Mouse (Mus musculus): ENCODE data around the gene Atxn1. TPM values are rescaled to one million over a fixed set of nuclear protein-coding genes. Genes with fewer than 3 reads are reported as not detected.
A peak's percentile ranks its signal among the peaks of the same experiment; 100 is the strongest.

Gene Atxn1
- polyA plus RNA-seq, 1 experiment = 16.7 TPM

GRCm38 (mm10) chr13:45876939-45877338 lies 87.9 kb downstream of the Atxn1 start:
- DNase-seq = no peak
- no peaks in the 10 kb centered on the region; the same call in 1 of the 2 replicates for H3K4me1 ChIP-seq (ENCODE audit: control insufficient read depth, insufficient read depth, low read length)
- TF ChIP-seq CTCF (IDR thresholded peaks at IDR 0.05; ENCODE audit: insufficient read depth, low read length) (no peak), POLR2A (IDR thresholded peaks at IDR 0.05; ENCODE audit: borderline replicate concordance, extremely low read depth, low read depth, low read length) (no peak)
- WGBS = 75% methylated on average over 5 of the region's 5 CpGs
- H3K4me3 ChIP-seq (replicated peaks; ENCODE audit: extremely low read depth, low read depth, low read length) = no peak overlapping the region

GRCm38 (mm10) chr13:45876368-45876760 lies 88.4 kb downstream of the Atxn1 start:
- 91% methylated on average over 2 of the region's 2 CpGs for WGBS
- no peak for DNase-seq
- no peak for TF ChIP-seq CTCF (IDR thresholded peaks at IDR 0.05; ENCODE audit: insufficient read depth, low read length)
- no peak for TF ChIP-seq POLR2A (IDR thresholded peaks at IDR 0.05; ENCODE audit: borderline replicate concordance, extremely low read depth, low read depth, low read length)
- H3K4me3 ChIP-seq (replicated peaks; ENCODE audit: extremely low read depth, low read depth, low read length) = no peak overlapping the region
- H3K4me1 ChIP-seq (ENCODE audit: control insufficient read depth, insufficient read depth, low read length) = no peaks in the 10 kb centered on the region; the same call in 1 of the 2 replicates

- no peak for DNase-seq
- Histone ChIP-seq H3K4me1 (ENCODE audit: control insufficient read depth, insufficient read depth, low read length) (no peaks in the 10 kb centered on the region; the same call in 1 of the 2 replicates), H3K4me3 (replicated peaks; ENCODE audit: extremely low read depth, low read depth, low read length) (no peak overlapping the region)
- 79% methylated on average over 6 of the region's 6 CpGs for WGBS
- no peak for TF ChIP-seq CTCF (IDR thresholded peaks at IDR 0.05; ENCODE audit: insufficient read depth, low read length)
- no peak for TF ChIP-seq POLR2A (IDR thresholded peaks at IDR 0.05; ENCODE audit: borderline replicate concordance, extremely low read depth, low read depth, low read length)
Observed at GRCm38 (mm10) chr13:45875686-45876367, 89.0 kb downstream of the Atxn1 start.

- Histone ChIP-seq H3K4me1 (ENCODE audit: control insufficient read depth, insufficient read depth, low read length) (no peaks in the 10 kb centered on the region; the same call in 1 of the 2 replicates), H3K4me3 (replicated peaks; ENCODE audit: extremely low read depth, low read depth, low read length) (no peak overlapping the region)
- TF ChIP-seq POLR2A (IDR thresholded peaks at IDR 0.05; ENCODE audit: borderline replicate concordance, extremely low read depth, low read depth, low read length) = no peak
- no peak for TF ChIP-seq CTCF (IDR thresholded peaks at IDR 0.05; ENCODE audit: insufficient read depth, low read length)
- 64% methylated on average over 4 of the region's 4 CpGs for WGBS
- DNase-seq = no peak
Observed at GRCm38 (mm10) chr13:45874196-45874595, 90.6 kb downstream of the Atxn1 start.

GRCm38 (mm10) chr13:45872966-45873365 lies 91.8 kb downstream of the Atxn1 start:
- H3K4me3 ChIP-seq (replicated peaks; ENCODE audit: extremely low read depth, low read depth, low read length) = no peak overlapping the region
- WGBS = 87% methylated on average over 7 of the region's 7 CpGs
- DNase-seq = no peak
- TF ChIP-seq CTCF (IDR thresholded peaks at IDR 0.05; ENCODE audit: insufficient read depth, low read length) = no peak
- no peak for TF ChIP-seq POLR2A (IDR thresholded peaks at IDR 0.05; ENCODE audit: borderline replicate concordance, extremely low read depth, low read depth, low read length)
- H3K4me1 ChIP-seq (ENCODE audit: control insufficient read depth, insufficient read depth, low read length) = no peaks in the 10 kb centered on the region; the same call in 1 of the 2 replicates

GRCm38 (mm10) chr13:45872041-45872746 lies 92.6 kb downstream of the Atxn1 start:
- no peak for DNase-seq
- 50% methylated on average over 14 of the region's 14 CpGs for WGBS

GRCm38 (mm10) chr13:45871554-45871953 lies 93.3 kb downstream of the Atxn1 start:
- H3K4me3 ChIP-seq (replicated peaks; ENCODE audit: extremely low read depth, low read depth, low read length) = peak overlapping the region; percentile 58
- 54% methylated on average over 7 of the region's 7 CpGs for WGBS
- no peak for DNase-seq
- TF ChIP-seq POLR2A (IDR thresholded peaks at IDR 0.05; ENCODE audit: borderline replicate concordance, extremely low read depth, low read depth, low read length) (no peak), CTCF (IDR thresholded peaks at IDR 0.05; ENCODE audit: insufficient read depth, low read length) (no peak)
- H3K4me1 ChIP-seq (ENCODE audit: control insufficient read depth, insufficient read depth, low read length) = no peaks in the 10 kb centered on the region; the same call in 1 of the 2 replicates

More at GRCm38 (mm10) chr13:45872041-45872746, 92.6 kb downstream of the Atxn1 start:
- no peaks in the 10 kb centered on the region; the same call in 1 of the 2 replicates for H3K4me1 ChIP-seq (ENCODE audit: control insufficient read depth, insufficient read depth, low read length)
- peak overlapping the region; percentile 58 for H3K4me3 ChIP-seq (replicated peaks; ENCODE audit: extremely low read depth, low read depth, low read length)
- TF ChIP-seq POLR2A (IDR thresholded peaks at IDR 0.05; ENCODE audit: borderline replicate concordance, extremely low read depth, low read depth, low read length) (no peak), CTCF (IDR thresholded peaks at IDR 0.05; ENCODE audit: insufficient read depth, low read length) (no peak)

GRCm38 (mm10) chr13:45868886-45869285 lies 95.9 kb downstream of the Atxn1 start:
- 62% methylated on average over 8 of the region's 8 CpGs for WGBS
- no peaks in the 10 kb centered on the region; the same call in 1 of the 2 replicates for H3K4me1 ChIP-seq (ENCODE audit: control insufficient read depth, insufficient read depth, low read length)
- H3K4me3 ChIP-seq (replicated peaks; ENCODE audit: extremely low read depth, low read depth, low read length) = no peak overlapping the region
- DNase-seq = no peak
- no peak for TF ChIP-seq POLR2A (IDR thresholded peaks at IDR 0.05; ENCODE audit: borderline replicate concordance, extremely low read depth, low read depth, low read length)
- no peak for TF ChIP-seq CTCF (IDR thresholded peaks at IDR 0.05; ENCODE audit: insufficient read depth, low read length)

GRCm38 (mm10) chr13:45867273-45867672 lies 97.5 kb downstream of the Atxn1 start:
- DNase-seq = no peak
- TF ChIP-seq POLR2A (IDR thresholded peaks at IDR 0.05; ENCODE audit: borderline replicate concordance, extremely low read depth, low read depth, low read length) (no peak), CTCF (IDR thresholded peaks at IDR 0.05; ENCODE audit: insufficient read depth, low read length) (no peak)
- 60% methylated on average over 14 of the region's 14 CpGs for WGBS
- H3K4me3 ChIP-seq (replicated peaks; ENCODE audit: extremely low read depth, low read depth, low read length) = no peak overlapping the region
- peaks cover 1% of the 10 kb centered on the region for H3K4me1 ChIP-seq (ENCODE audit: control insufficient read depth, insufficient read depth, low read length)

All from lung, adult 2 months (tissue).